27 mouse cellular contexts compared by ENCODE assay signal in the genomic region with DNA sequence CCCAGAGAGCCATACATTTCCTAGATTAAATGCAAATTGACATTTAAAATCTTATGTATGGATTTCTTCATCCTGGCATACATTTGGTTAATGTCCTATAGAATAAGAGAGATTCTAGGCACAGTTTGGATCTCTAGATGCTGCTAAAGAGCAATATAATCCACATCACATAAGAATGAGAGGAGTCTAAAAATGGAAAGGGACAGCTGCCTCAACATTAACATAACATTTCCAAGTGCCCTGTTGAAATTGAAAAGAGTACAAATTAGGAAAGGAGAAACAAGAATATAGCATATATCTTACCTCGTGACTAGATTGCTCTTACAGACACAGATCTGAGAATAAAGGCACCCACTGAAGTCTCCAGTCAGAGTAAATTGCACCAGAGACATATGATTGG.
"Had no signal": no experiment of that assay in that cellular context is flagged by ENCODE, and none has a peak within 500 bp of the region (broad histone marks: within the 10 kb centered on the region; RNA-seq: fewer than 3 reads in every experiment).

No protein-coding gene starts in this region.

- ATAC-seq: hindbrain, embryonic 16.5 days; inflammation-experienced regulatory T-cells, adult 6 months; intestine, embryonic 15.5 days; intestine, postnatal 0 days; liver, embryonic 12.5 days had no signal

- H3K9me3 ChIP-seq: hindbrain, embryonic 10.5 days; hindbrain, embryonic 12.5 days; intestine, embryonic 15.5 days; limb, embryonic 13.5 days; limb, embryonic 15.5 days; liver, embryonic 12.5 days had no signal

- H3K27me3 ChIP-seq: hindbrain, embryonic 12.5 days; intestine, embryonic 15.5 days; limb, embryonic 13.5 days; limb, embryonic 15.5 days; liver, embryonic 12.5 days had no signal

- H3K36me3 ChIP-seq: hindbrain, embryonic 10.5 days; hindbrain, embryonic 12.5 days; intestine, embryonic 15.5 days; limb, embryonic 13.5 days; limb, embryonic 15.5 days; liver, embryonic 12.5 days had no signal

- H3K4me1 ChIP-seq: hindbrain, embryonic 10.5 days; hindbrain, embryonic 12.5 days; intestine, embryonic 15.5 days; limb, embryonic 13.5 days; limb, embryonic 15.5 days; liver, embryonic 12.5 days had no signal

- H3K4me3 ChIP-seq: gastrocnemius, adult 2 months; heart, adult 2 months; hindbrain, embryonic 10.5 days; hindbrain, embryonic 12.5 days; intestine, embryonic 15.5 days; layer of hippocampus, adult 2 months; limb, embryonic 13.5 days; limb, embryonic 15.5 days; liver, embryonic 12.5 days had no signal

- DNase-seq: gastrocnemius, adult 2 months; gastrocnemius, postnatal 10 days; gastrocnemius, postnatal 25 days; heart, adult 2 months; heart, postnatal 10 days; heart, postnatal 4 days; kidney, adult 18-20 months; kidney, adult 8-10 months; kidney, postnatal 10 days; kidney, postnatal 25 days; kidney, postnatal 4 days; layer of hippocampus, postnatal 36 days; left cerebral cortex, postnatal 4 days; lung, adult 18-20 months had no signal

- H3K27ac ChIP-seq: gastrocnemius, adult 2 months; heart, adult 2 months; hindbrain, embryonic 10.5 days; hindbrain, embryonic 12.5 days; hindbrain, embryonic 14.5 days; intestine, embryonic 15.5 days; layer of hippocampus, adult 2 months; limb, embryonic 13.5 days; limb, embryonic 15.5 days; liver, embryonic 12.5 days; liver, embryonic 14.5 days had no signal

- H3K9ac ChIP-seq: hindbrain, embryonic 12.5 days; hindbrain, embryonic 14.5 days; intestine, embryonic 15.5 days; limb, embryonic 13.5 days; limb, embryonic 15.5 days; liver, embryonic 12.5 days; liver, embryonic 14.5 days had no signal

- H3K4me2 ChIP-seq: heart, embryonic 11.5 days; hindbrain, embryonic 12.5 days; hindbrain, embryonic 14.5 days; intestine, embryonic 15.5 days; limb, embryonic 13.5 days; limb, embryonic 15.5 days; liver, embryonic 12.5 days had no signal
